Mouse (Mus musculus): ENCODE data around the gene Ptgis. TPM values are rescaled to one million over a fixed set of nuclear protein-coding genes. Genes with fewer than 3 reads are reported as not detected.

Ptgis gene
- total RNA-seq, 2 experiments from 2014 or later = 3.0 TPM

- intact Hi-C loops (cut with DNase I) = no loop called here
- DNase-seq (ENCODE audit: extremely low spot score in 1 of 2, low spot score in 2 of 2) = no peak
Measured at GRCm38 (mm10) chr2:167239262-167239661, 1.1 kb downstream of the Ptgis start.

GRCm38 (mm10) chr2:167237224-167237623 lies 3.2 kb downstream of the Ptgis start:
- intact Hi-C loops (cut with DNase I) = no loop called here
- no peak for DNase-seq (ENCODE audit: extremely low spot score in 1 of 2, low spot score in 2 of 2)

- intact Hi-C loops (cut with DNase I) = no loop called here
- DNase-seq (ENCODE audit: extremely low spot score in 1 of 2, low spot score in 2 of 2) = no peak
Measured at GRCm38 (mm10) chr2:167236174-167236573, 4.2 kb downstream of the Ptgis start.

DNA sequence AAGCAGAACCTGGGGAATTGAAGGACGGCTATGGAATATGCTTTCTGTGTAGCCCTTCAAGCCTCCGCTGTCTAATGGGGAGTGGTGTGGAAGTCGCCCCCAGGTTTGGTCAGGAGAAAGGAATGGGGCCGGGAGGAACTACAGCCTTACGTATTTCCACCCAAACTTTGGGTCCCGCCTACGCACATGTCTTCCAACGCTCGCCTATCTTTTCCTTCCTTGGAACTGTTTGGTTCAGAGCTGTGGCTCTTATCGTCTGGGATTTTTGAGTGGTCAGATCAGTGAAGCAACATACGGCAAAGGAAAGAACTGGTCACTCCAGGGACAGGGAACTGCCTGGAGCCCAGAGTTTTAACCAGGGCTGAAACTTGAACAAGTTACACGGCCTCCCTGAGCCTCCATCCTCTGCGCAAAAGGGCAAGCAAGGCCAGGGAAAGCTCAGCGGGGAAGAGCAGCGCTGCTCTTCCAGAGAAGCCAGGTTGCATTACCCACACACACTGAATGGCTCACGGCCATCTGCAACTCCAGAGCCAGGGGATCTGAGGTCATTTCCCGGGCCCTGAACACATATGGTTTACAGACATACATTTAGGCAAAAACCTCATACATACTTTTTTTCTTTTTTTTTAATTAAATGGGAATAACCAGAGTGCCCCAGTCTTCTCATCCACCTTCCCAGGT lies 4.9 kb downstream of the Ptgis start:
- intact Hi-C loops (cut with DNase I) = no loop called here
- no peak for DNase-seq (ENCODE audit: extremely low spot score in 1 of 2, low spot score in 2 of 2)

DNA sequence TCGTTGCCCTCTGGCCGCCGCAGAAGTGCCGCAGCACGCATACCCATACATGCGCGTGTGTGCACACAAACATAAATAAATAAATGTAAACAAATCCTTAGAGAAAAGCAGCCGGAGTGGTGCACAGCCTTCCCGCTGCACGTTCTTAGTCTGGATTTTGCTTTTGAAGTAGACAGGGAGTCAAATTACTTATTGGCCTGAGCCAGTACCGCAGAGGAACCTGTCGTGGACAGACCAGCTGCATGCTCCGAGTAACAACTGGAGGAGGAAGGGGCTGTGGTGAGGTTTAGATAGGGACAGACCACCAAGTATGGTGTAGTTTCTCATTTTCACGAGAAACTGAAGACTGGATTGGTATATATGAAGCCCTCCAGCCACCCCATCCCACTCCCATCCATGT lies 6.6 kb downstream of the Ptgis start:
- intact Hi-C loops (cut with DNase I) = no loop called here
- DNase-seq (ENCODE audit: extremely low spot score in 1 of 2, low spot score in 2 of 2) = no peak

GRCm38 (mm10) chr2:167233009-167233335 lies 7.4 kb downstream of the Ptgis start:
- no peak for DNase-seq (ENCODE audit: extremely low spot score in 1 of 2, low spot score in 2 of 2)
- intact Hi-C loops (cut with DNase I) = no loop called here

DNA sequence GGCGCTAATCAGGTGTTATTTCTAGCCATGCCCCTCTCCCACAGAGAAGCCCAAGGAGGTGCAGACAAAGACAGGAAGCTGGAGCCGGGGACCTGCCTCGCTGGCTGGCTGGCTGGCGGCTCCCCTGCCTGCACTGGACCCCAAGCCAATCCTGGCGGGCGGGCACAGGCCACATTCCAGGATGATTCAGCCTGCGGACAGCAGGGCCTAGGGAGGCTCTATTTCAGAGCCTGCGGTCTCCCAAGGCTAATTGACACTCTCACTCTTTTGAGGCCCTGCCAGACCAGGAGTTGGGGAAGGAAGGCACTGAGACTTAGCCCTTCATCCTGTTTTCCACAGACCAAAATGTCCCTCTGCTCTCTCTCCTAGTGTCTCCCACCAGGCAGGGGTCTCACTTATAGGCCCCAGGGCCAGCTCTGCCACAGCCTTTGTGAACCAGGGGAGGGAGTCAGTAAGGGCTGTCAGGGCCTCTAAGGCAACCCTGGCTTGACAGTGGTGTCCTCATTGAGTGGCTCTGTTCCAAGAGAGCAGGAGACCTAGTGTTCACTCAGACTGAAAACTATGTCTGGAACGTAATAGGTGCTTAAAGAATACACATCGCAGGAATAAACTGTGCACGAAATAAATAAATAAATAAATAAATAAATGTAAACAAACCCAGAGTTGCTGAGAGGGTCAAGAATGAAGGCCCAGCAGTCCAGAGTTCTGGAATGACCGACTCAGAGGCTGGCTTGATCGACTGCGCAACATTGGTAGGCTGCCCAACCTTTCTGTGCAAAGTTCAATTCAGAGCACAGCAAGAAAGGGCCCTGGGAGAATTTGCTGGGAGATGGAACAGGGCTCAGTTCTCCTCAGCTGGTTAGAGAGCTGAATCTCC lies 8.0 kb downstream of the Ptgis start:
- intact Hi-C loops (cut with DNase I) = no loop called here
- peak in 1 of 2 experiments; percentile 71 for DNase-seq (ENCODE audit: extremely low spot score in 1 of 2, low spot score in 2 of 2)

DNA sequence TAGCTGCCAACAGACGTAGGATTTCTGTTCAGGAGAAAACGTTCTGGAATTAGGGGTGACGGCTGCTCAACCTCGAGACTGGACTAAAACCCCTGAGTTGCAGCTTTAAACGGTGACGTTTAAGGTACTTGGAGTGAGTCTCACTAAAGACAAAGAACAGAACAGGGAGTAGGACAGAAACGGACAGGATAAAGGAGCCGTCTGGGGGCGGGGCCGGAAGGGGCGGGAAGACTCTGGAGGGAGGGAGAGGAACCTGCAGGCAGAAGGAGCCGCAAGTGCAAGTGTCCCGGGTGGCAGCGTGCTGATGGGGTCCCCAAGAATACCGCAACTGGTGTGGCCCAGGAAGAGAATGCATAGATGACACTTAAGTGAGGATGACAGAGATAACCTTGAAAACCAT lies 9.8 kb downstream of the Ptgis start:
- intact Hi-C loops (cut with DNase I) = no loop called here

GRCm38 (mm10) chr2:167224937-167225336 lies 15.5 kb downstream of the Ptgis start:
- no peak for DNase-seq (ENCODE audit: extremely low spot score in 1 of 2, low spot score in 2 of 2)
- intact Hi-C loops (cut with DNase I) = loop anchor here (5.0 kb wide), 1 partner anchor 192 kb away; no protein-coding TSS in a partner anchor

More for the DNA sequence above, 9.8 kb downstream of the Ptgis start:
- no peak for DNase-seq (ENCODE audit: extremely low spot score in 1 of 2, low spot score in 2 of 2)

DNA sequence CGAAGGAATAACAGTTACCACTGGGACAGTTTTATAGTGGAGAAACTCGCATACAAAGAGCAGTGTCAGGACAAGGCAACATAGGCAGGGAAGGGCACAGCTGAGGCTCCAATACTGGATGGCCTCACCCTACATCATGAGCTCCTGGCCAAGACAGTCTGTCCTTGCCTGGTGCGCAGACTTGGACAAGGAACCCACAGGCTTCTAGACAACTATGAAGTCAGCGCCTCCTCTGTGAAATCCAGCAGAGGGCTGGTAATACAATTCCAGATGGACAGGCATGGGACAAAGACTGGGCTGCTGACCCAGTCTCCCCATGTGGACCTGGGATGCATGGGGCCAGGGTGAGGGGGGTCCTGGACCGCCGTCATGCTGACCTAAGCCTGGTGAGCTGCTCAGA lies 16.2 kb downstream of the Ptgis start:
- intact Hi-C loops (cut with DNase I) = no loop called here
- no peak for DNase-seq (ENCODE audit: extremely low spot score in 1 of 2, low spot score in 2 of 2)

DNA sequence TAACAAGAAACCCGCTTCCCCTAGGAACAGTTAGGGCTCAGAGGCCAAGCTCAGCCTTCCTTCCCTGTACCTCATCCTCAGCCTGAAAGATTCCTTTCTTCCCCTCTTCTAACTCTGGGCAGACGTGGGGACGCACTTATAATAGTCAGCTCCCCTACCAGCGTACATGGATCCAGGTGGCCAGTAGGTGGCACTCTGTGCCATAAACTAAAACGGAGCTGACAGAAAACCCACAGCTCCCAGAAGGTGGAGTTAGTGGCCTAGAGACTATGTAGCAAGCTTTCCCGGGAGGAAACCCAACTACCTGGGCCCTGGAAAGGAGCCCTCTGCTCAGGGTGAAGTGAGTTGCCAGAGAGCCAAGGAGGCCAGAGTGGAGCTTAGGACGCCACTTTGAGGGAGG lies 18.3 kb downstream of the Ptgis start:
- peak; percentile 72 to 80 for DNase-seq (ENCODE audit: extremely low spot score in 1 of 2, low spot score in 2 of 2)
- intact Hi-C loops (cut with DNase I) = loop anchor here (1.0 kb wide), 1 partner anchor 57 kb away; no protein-coding TSS in a partner anchor

GRCm38 (mm10) chr2:167221159-167221845 lies 19.1 kb downstream of the Ptgis start:
- no peak for DNase-seq (ENCODE audit: extremely low spot score in 1 of 2, low spot score in 2 of 2)
- intact Hi-C loops (cut with DNase I) = no loop called here

- no peak for DNase-seq (ENCODE audit: extremely low spot score in 1 of 2, low spot score in 2 of 2)
- intact Hi-C loops (cut with DNase I) = no loop called here
Measured at GRCm38 (mm10) chr2:167220736-167221135, 19.7 kb downstream of the Ptgis start.

- intact Hi-C loops (cut with DNase I) = loop anchor here (2.0 kb wide), 1 partner anchor 146 kb away; no protein-coding TSS in a partner anchor
- DNase-seq (ENCODE audit: extremely low spot score in 1 of 2, low spot score in 2 of 2) = peak; percentile 88 to 92
Measured at GRCm38 (mm10) chr2:167219154-167219775, 21.1 kb downstream of the Ptgis start.

GRCm38 (mm10) chr2:167213666-167214065 lies 26.7 kb downstream of the Ptgis start:
- intact Hi-C loops (cut with DNase I) = loop anchor here (5.0 kb wide), 1 partner anchor 101 kb away; no protein-coding TSS in a partner anchor
- DNase-seq (ENCODE audit: extremely low spot score in 1 of 2, low spot score in 2 of 2) = no peak

- intact Hi-C loops (cut with DNase I) = loop anchor here (5.0 kb wide), 1 partner anchor 101 kb away; no protein-coding TSS in a partner anchor
- DNase-seq (ENCODE audit: extremely low spot score in 1 of 2, low spot score in 2 of 2) = no peak
Measured at GRCm38 (mm10) chr2:167213076-167213475, 27.3 kb downstream of the Ptgis start.

DNA sequence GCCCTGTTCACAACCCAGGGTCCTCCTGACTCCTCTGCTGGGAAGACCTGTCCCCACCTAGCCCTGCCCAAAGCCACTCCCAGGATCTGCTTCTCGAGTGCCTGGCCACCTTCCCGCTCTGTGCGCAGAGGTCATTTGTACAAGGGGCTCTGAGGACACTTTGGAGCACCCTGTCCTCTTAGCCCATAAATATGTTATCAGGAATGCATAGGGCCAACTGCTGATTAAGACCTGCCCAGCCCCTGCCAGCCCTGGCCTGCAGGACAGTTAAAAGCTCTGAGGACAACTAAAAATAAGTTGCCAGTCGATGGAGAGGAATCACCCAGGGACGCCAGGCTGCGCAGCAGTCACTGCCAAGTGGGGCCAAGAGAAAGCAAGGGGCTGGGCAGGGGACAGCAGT lies 27.9 kb downstream of the Ptgis start:
- intact Hi-C loops (cut with DNase I) = loop anchor here (5.0 kb wide), 1 partner anchor 100 kb away; no protein-coding TSS in a partner anchor

GRCm38 (mm10) chr2:167212089-167212488 lies 28.3 kb downstream of the Ptgis start:
- intact Hi-C loops (cut with DNase I) = loop anchor here (5.0 kb wide), 1 partner anchor 100 kb away; no protein-coding TSS in a partner anchor
- no peak for DNase-seq (ENCODE audit: extremely low spot score in 1 of 2, low spot score in 2 of 2)

More for the DNA sequence above, 27.9 kb downstream of the Ptgis start:
- no peak for DNase-seq (ENCODE audit: extremely low spot score in 1 of 2, low spot score in 2 of 2)

DNA sequence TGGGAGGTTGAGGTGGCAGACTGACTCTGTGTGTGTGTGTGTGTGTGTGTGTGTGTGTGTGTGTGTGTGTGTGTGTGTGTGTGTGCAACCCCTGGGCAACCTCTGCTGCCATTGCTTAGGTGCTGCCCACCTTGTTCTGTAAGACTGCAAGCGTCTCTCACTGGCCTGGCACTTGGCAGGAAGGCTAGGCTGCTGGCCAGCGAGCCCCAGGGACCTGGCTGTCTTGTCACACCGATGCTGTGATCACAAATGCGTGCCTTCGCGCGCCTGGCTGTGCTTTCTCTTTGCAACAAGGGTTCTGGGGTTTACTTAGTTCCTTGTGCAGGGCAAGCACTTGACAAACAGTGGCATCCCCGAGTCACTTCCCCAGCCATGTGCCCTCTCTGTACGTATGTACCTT lies 30.5 kb downstream of the Ptgis start:
- intact Hi-C loops (cut with DNase I) = loop anchor here (5.0 kb wide), 1 partner anchor 98 kb away; no protein-coding TSS in a partner anchor
- DNase-seq (ENCODE audit: extremely low spot score in 1 of 2, low spot score in 2 of 2) = no peak
